Mouse (Mus musculus): ENCODE results near the gene Kcnq4. TPM values are rescaled to one million over a fixed set of nuclear protein-coding genes. Genes with fewer than 3 reads are reported as not detected.

Gene Kcnq4
- polyA plus RNA-seq, 1 experiment from 2014 or later = 4.6 TPM

- H3K27me3 ChIP-seq (ENCODE audit: insufficient read depth, poor library complexity, severe bottlenecking) = no peaks in the 10 kb centered on the region
- H3K36me3 ChIP-seq = no peaks in the 10 kb centered on the region
- no peak overlapping the region for H3K27ac ChIP-seq
- no peak overlapping the region for H3K4me3 ChIP-seq
- WGBS = 49% methylated on average over 9 of the region's 9 CpGs
- 0 out of 2 replicates have a peak, but pooled peaks cover 4% of the 10 kb centered on the region for H3K4me1 ChIP-seq (replicated peaks)
- no peaks in the 10 kb centered on the region for H3K9me3 ChIP-seq
- DNase-seq (ENCODE audit: low spot score) = no peak
Observed at GRCm38 (mm10) chr4:120683278-120683997, 65.0 kb downstream of the Kcnq4 start.

DNA sequence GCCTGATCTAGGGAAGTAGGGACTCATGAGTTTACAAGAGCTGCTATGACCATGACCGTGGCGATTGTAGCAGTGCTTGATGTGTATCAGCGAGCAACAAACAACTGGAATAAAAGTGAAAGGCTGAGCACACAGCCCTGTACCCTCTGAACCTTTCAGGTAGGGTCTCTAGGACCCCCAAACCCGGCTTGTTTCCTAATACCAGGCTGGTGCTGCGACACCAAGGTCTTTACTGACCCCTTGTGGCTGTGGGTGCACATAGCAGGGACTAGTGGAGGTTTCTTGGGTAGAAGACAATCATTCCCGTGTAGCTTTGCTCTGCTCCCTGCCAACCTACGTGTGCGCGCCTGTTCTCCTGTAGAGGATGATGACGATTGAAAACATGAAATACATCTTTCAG, 66.2 kb downstream of the Kcnq4 start:
- DNase-seq (ENCODE audit: low spot score) = peak; percentile 75
- Histone ChIP-seq H3K4me1 (replicated peaks) (0 out of 2 replicates have a peak, but pooled peaks cover 4% of the 10 kb centered on the region), H3K27ac (no peak overlapping the region), H3K9me3 (no peaks in the 10 kb centered on the region), H3K27me3 (ENCODE audit: insufficient read depth, poor library complexity, severe bottlenecking) (no peaks in the 10 kb centered on the region), H3K4me3 (no peak overlapping the region), H3K36me3 (no peaks in the 10 kb centered on the region)
- 34% methylated on average over 10 of the region's 10 CpGs for WGBS

GRCm38 (mm10) chr4:120680953-120681352, 67.5 kb downstream of the Kcnq4 start:
- no peak overlapping the region for H3K27ac ChIP-seq
- 59% methylated on average over 7 of the region's 7 CpGs for WGBS
- no peak for DNase-seq (ENCODE audit: low spot score)

DNA sequence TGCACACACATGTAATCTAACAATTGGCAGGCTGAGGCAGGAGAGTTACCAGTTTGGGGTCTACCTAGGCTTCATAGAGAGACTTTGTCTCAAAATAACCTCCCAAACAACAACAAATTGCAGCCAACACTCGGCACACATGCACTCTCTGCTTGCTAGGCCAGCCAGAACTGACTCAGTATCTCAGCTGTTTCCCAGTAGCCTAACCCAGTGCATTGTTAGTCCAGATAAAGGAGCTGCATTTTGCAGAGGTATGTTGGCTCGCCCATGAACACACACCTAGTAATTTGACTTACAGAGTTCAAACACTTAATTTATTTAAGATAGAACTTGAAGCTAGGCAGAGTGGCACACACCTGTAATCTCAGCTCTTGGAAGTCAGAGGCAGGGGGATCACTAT, 72.8 kb downstream of the Kcnq4 start:
- Histone ChIP-seq H3K36me3 (no peaks in the 10 kb centered on the region), H3K9me3 (no peaks in the 10 kb centered on the region), H3K4me1 (replicated peaks) (no peaks in the 10 kb centered on the region), H3K4me3 (no peak overlapping the region), H3K27ac (0 out of 2 replicates have a peak overlapping the region, but pooled peaks have one; percentile 40), H3K27me3 (ENCODE audit: insufficient read depth, poor library complexity, severe bottlenecking) (peaks cover 11% of the 10 kb centered on the region)
- no peak for DNase-seq (ENCODE audit: low spot score)
- 82% methylated on average over 2 of the region's 2 CpGs for WGBS

More at GRCm38 (mm10) chr4:120680953-120681352, 67.5 kb downstream of the Kcnq4 start:
- Histone ChIP-seq H3K4me3 (no peak overlapping the region), H3K4me1 (replicated peaks) (0 out of 2 replicates have a peak, but pooled peaks cover 4% of the 10 kb centered on the region), H3K27me3 (ENCODE audit: insufficient read depth, poor library complexity, severe bottlenecking) (no peaks in the 10 kb centered on the region), H3K36me3 (no peaks in the 10 kb centered on the region), H3K9me3 (no peaks in the 10 kb centered on the region)

- no peak for DNase-seq (ENCODE audit: low spot score)
Observed at GRCm38 (mm10) chr4:120674775-120675451, 73.5 kb downstream of the Kcnq4 start.

DNA sequence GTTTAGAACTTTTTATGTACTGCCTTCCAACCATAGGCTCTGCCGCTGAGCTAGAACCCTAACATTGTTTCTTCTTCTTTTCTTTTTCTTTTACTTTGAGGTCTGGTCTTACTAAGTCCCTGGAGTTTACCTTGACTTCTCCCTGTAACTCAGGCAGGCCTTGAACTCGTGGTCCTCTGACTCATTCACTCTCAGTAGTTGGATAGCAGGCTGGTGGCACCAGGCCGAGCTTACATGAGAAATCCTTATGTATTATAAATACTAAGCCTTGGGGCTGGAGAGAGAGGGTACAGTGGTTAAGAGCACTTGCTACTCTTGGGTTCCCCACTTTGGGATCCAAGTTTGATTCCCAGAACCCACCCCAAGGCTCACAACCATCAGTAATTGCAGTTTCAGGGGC, 74.8 kb downstream of the Kcnq4 start:
- H3K9me3 ChIP-seq = no peaks in the 10 kb centered on the region
- H3K4me3 ChIP-seq = no peak overlapping the region
- H3K27ac ChIP-seq = no peak overlapping the region
- no peaks in the 10 kb centered on the region for H3K4me1 ChIP-seq (replicated peaks)
- peaks cover 29% of the 10 kb centered on the region for H3K27me3 ChIP-seq (ENCODE audit: insufficient read depth, poor library complexity, severe bottlenecking)
- no peak for DNase-seq (ENCODE audit: low spot score)
- 84% methylated on average over 3 of the region's 3 CpGs for WGBS
- no peaks in the 10 kb centered on the region for H3K36me3 ChIP-seq

More at GRCm38 (mm10) chr4:120674775-120675451, 73.5 kb downstream of the Kcnq4 start:
- no peaks in the 10 kb centered on the region for H3K4me1 ChIP-seq (replicated peaks)
- no peak overlapping the region for H3K4me3 ChIP-seq
- H3K27me3 ChIP-seq (ENCODE audit: insufficient read depth, poor library complexity, severe bottlenecking) = peaks cover 17% of the 10 kb centered on the region
- 80% methylated on average over 8 of the region's 8 CpGs for WGBS
- 0 out of 2 replicates have a peak overlapping the region, but pooled peaks have one; percentile 29 for H3K27ac ChIP-seq
- H3K36me3 ChIP-seq = no peaks in the 10 kb centered on the region
- H3K9me3 ChIP-seq = no peaks in the 10 kb centered on the region

GRCm38 (mm10) chr4:120671046-120671445, 77.4 kb downstream of the Kcnq4 start:
- peaks cover 19% of the 10 kb centered on the region for H3K4me1 ChIP-seq (replicated peaks)
- 52% methylated on average over 12 of the region's 12 CpGs for WGBS
- H3K4me3 ChIP-seq = no peak overlapping the region
- H3K27me3 ChIP-seq (ENCODE audit: insufficient read depth, poor library complexity, severe bottlenecking) = peaks cover 50% of the 10 kb centered on the region
- DNase-seq (ENCODE audit: low spot score) = no peak
- H3K9me3 ChIP-seq = no peaks in the 10 kb centered on the region
- no peaks in the 10 kb centered on the region for H3K36me3 ChIP-seq
- H3K27ac ChIP-seq = no peak overlapping the region

DNA sequence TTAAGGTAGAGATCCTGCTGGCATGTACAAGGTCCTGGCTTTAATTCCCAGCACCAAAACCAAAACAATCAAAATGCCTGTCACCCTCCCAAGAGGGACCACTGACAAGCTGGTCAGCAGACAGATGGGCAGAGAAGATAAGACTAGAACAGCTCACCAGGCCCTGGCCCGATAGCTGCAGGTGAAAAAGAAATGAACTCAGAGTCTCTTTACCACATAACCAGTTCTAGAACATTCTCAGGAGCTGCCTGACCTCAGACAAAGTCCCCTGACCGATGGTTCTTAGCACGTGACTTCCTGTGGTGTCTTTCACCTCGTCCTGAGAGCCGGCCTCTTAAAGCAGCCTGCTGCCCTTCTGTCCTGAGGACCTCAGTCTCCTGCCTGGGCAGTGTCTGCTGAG, 78.8 kb downstream of the Kcnq4 start:
- DNase-seq (ENCODE audit: low spot score) = no peak
- Histone ChIP-seq H3K27ac (no peak overlapping the region), H3K4me1 (replicated peaks) (peaks cover 27% of the 10 kb centered on the region), H3K27me3 (ENCODE audit: insufficient read depth, poor library complexity, severe bottlenecking) (peaks cover 63% of the 10 kb centered on the region), H3K9me3 (no peaks in the 10 kb centered on the region), H3K36me3 (no peaks in the 10 kb centered on the region), H3K4me3 (no peak overlapping the region)
- 73% methylated on average over 5 of the region's 5 CpGs for WGBS

DNA sequence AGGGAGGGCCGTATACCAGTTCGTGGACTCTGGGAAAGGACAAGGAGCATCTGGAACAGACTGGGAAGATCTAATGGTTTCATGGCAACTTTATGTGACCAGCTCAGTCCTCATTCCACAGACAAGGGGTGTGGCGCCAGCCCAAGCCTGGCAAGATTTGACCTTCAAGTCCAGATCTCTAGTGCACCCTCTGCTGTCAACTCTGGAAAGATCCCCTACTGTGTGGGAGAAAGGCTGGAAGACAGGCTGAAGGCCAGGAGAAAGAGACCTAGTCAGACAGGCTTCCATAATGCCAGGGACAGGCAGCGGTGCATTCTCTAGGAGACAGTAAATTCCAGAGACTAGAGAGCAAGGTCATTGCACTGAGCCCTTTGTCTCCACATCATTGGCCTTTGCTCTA, 79.9 kb downstream of the Kcnq4 start:
- peaks cover 63% of the 10 kb centered on the region for H3K27me3 ChIP-seq (ENCODE audit: insufficient read depth, poor library complexity, severe bottlenecking)
- WGBS = 89% methylated on average over 4 of the region's 4 CpGs

GRCm38 (mm10) chr4:120667555-120667954, 80.9 kb downstream of the Kcnq4 start:
- Histone ChIP-seq H3K27me3 (ENCODE audit: insufficient read depth, poor library complexity, severe bottlenecking) (peaks cover 63% of the 10 kb centered on the region), H3K27ac (peak overlapping the region; percentile 83)
- WGBS = 9% methylated on average over 10 of the region's 10 CpGs

More for the DNA sequence above, 79.9 kb downstream of the Kcnq4 start:
- H3K27ac ChIP-seq = no peak overlapping the region
- no peak for DNase-seq (ENCODE audit: low spot score)
- H3K9me3 ChIP-seq = no peaks in the 10 kb centered on the region
- H3K4me3 ChIP-seq = no peak overlapping the region
- H3K36me3 ChIP-seq = no peaks in the 10 kb centered on the region
- peaks cover 27% of the 10 kb centered on the region for H3K4me1 ChIP-seq (replicated peaks)

DNA sequence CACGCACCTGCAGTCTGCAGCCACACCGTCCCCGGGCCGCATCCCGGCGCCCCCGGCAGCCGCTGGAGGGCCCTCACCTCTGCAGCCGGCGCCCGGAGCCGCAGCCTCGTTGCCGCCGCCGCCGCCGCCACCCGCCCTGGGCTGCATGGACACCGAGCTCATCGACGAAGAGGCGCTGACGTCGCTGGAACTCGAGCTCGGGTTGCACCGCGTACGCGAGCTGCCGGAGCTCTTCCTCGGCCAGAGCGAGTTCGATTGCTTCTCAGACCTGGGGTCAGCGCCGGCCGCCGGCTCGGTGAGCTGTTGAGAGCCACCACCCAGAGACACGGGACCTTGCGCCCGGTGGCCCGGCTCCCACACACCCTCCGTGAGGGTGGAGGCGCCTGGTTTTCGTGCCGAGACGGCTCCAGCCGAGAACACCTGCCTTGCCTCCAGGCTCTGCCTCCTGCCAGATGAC, 81.3 kb downstream of the Kcnq4 start:
- Histone ChIP-seq H3K36me3 (no peaks in the 10 kb centered on the region), H3K4me1 (replicated peaks) (peaks cover 27% of the 10 kb centered on the region), H3K9me3 (no peaks in the 10 kb centered on the region), H3K4me3 (peak overlapping the region; percentile 74), H3K27me3 (ENCODE audit: insufficient read depth, poor library complexity, severe bottlenecking) (peaks cover 59% of the 10 kb centered on the region), H3K27ac (peak overlapping the region; percentile 83)
- DNase-seq (ENCODE audit: low spot score) = peak; percentile 74
- WGBS = 0% methylated on average over 50 of the region's 50 CpGs

More at GRCm38 (mm10) chr4:120667555-120667954, 80.9 kb downstream of the Kcnq4 start:
- Histone ChIP-seq H3K9me3 (no peaks in the 10 kb centered on the region), H3K4me3 (peak overlapping the region; percentile 74), H3K4me1 (replicated peaks) (peaks cover 27% of the 10 kb centered on the region), H3K36me3 (no peaks in the 10 kb centered on the region)
- DNase-seq (ENCODE audit: low spot score) = no peak

GRCm38 (mm10) chr4:120666358-120667024, 81.9 kb downstream of the Kcnq4 start, which contains the start of gene Cited4:
Gene Cited4, plus strand, starts transcription at chr4:120666572.
- Histone ChIP-seq H3K9me3 (no peaks in the 10 kb centered on the region), H3K36me3 (no peaks in the 10 kb centered on the region), H3K4me1 (replicated peaks) (peaks cover 27% of the 10 kb centered on the region), H3K27me3 (ENCODE audit: insufficient read depth, poor library complexity, severe bottlenecking) (peaks cover 56% of the 10 kb centered on the region), H3K4me3 (peak within 1 kb of the TSS; percentile 74), H3K27ac (peak within 1 kb of the TSS; percentile 83)
- peak; percentile 92 for DNase-seq (ENCODE audit: low spot score)
- under 1% methylated on average over 48 of the region's 50 CpGs for WGBS

Measured in hindbrain, embryonic 10.5 days (tissue).